Mouse (Mus musculus): ENCODE results near the gene Gm21970. TPM values are rescaled to one million over a fixed set of nuclear protein-coding genes. Genes with fewer than 3 reads are reported as not detected.

Gene Gm21970
- total and polyA plus RNA-seq, 3 experiments: 0.69 TPM; not detected in 2

DNA sequence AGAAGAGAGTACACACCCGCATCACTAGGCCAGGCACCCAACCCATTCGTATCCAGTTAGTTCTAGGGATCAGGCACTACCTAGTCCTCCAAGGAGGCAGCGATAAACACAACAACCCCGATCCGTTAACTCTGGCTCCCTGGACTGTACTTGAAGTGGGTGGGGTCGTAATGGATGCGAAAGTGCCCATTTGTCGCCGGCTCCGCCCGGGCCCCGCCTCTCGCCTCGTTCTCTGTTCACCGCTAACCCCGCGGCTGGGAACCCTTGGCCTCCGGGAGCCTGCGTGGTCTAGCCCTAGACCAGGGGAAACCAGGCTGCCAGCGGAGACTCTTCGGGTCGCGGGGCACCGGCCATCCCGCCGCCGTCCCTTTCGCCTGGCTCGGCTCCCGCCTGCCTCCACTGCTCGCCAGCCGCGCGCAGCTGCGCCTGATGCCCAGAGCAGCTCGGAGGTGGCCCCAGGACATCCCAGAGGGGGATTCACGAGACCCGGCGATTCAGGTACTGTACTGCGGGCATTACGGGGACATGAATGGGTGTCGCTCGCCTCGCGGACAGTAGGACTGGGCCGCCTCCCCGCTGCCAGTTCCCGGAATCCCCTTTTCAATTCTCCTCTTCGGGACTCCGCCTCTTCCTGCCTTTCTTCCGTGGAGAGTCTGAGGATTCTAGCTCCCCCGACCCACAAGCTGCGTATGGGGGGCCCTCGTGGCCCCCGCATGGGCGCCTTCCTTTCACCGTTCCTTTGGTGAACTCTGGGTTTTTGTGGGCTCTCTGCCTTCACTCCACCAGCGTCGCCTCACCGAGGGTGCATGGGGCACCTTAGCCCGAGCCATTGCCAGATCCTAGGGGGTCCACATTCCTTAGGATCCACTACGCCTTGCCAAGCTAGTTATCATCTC is 18.7 kb upstream of the Gm21970 start, which contains the start of gene Ifnar2:
Gene Ifnar2, plus strand, starts transcription at position 207 of the 896 bp plus-strand sequence.
- DNase-seq: peak; percentile 93

DNA sequence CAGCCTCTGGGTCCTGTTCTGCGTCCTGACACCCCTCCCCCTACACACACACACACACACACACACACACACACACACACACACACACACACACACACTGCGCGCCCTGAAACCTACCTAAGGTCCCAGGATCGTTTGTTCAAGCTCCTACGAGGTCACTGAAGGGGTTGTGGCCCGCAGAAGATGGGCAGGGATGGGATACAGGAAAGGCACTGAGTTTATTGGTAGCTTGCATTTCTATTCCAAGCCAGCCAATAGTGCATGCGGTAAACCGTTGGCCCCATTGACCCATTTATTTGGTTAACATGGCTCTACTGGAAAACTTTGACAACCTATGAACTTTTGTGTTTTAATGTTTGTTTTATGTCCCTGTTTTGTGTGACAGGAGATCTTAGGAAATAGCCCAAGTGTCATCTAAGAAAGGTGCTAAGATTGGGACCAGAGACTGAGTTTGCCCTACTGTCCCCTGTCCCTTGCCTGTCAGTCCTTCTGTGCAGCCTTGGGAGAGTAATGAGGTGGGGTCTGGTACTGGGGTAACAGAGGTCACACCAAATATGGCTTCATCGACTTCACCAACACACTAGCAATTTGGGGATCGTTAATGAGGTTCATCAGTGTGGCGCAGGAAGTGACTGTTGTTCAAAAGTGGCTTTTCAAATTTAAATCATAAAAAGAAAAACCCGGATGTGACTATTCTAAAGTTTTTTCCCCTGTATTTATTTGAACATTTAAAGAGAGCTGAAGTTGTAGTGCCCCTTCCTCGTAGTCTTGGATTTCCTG is 17.9 kb upstream of the Gm21970 start:
- DNase-seq: no peak

DNA sequence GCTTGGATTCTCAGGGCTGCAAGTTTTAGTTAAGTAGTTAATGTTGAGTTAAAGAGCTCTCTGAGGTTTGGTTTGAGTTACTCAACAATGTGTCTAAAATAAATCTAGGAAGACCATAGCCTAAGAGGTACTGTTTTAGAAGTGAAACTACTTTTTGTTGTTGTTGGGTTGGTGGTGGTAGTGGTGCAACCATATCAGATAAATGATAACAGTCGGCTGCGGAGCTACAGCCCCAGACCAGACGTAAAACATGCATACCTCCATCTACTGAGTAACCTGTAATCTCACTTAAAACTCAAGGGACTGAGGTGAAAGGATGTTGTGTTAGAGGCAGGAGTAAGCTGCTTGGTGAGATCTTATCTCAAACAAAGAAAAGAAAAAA is 17.3 kb upstream of the Gm21970 start:
- DNase-seq: no peak

DNA sequence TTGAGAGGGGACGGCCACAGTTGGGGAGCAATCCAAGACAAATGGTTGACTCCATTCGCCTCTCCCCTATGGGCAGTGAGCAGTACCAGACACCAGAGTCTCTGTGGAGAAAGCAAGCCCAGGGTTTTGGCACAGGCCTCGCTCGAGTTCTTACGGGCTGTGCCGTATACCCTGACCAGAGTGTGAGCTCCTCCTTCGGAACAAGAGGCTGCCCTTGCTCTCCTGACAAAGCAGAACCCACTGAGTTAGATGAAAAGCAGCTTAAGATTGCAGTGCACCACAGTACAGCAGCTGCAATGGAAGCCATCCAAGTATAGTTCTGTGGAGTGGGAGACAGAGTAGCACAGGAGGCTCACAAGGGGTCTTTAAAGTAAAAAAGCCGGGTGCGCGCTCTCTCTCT is 14.8 kb upstream of the Gm21970 start:
- no peak for DNase-seq

DNA sequence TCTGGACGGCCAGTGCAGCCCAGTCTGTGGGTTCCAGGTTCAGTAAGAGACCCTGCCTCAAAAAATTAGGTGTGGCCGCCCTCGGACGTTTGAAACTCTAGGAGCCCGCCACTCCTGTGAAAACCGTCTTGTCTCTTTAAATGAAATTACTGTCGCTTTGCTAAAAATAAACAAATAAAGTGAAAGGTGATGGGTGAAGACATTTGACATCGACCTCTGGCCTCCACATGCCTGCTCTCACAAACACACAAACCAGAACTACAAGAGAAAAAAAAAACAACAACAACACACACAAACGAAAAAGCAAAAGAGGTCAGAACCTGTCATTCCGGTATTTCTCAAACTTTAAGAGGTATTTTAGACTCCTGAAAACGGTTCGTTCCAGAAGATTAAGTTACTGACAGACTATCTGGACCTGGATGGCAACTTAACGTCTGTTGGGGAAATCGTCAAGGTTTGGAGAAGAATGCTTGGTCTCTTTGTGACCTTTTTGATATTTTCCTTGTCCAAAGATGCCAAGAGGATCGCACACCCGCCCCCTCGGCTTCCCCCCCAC is 13.0 kb upstream of the Gm21970 start:
- no peak for DNase-seq

DNA sequence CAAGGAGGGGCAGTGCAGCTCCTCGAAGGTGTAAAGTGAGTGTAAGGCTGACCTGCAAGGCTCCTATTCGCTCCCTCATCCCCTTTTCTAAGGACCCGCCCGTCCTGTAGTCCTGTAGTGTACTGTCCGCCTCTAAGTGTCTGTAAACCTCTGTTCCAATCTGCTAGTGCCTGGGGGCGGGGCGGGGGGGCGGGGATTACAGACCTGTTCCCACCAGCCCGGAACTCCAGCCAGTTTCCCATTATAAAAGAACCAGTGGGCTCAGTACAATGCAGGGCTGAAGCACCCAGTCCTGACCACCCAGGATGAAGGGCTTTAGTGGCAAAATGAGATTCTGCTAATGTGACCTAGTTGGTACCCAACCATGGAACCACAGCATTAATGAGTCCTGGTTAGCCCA is 12.5 kb upstream of the Gm21970 start:
- no peak for DNase-seq

DNA sequence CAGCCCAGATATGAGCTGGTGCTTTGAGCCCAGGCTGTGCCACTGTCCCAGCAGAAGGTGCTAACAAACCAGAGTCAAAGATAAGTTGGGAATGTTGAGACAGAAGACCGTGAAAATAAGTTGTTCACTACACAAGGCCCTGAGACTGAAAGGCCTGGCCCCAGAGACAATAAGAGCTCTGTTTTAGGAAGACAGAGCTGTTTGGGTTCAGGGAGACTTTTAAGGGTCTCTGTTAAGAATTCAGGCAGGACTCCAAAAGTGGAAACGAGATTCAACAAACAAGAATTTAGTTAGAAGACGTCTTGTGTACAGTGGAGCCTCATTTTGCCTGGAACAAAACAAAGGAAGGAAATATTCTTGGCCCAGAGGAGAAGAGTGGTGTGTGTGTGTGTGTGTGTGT is 12.1 kb upstream of the Gm21970 start:
- no peak for DNase-seq

DNA sequence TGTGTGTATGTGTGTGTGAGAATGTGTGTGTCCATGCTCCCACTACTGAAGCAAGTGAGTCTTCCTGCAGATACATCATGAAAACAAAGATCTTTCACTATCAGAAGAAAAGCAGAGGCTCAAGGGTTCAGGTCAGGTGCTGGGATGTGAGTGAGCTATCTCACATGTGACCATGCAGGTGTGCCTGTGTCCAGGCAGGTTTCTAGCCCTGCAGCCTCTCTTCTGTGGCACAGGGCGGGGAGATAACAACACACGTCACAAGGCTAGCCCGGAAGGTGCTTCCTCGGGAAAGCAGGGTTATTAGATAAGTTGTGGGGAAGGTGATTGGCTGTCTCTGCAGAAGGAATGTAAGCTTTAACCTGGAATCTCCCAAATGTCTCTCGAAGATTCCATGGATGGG is 11.4 kb upstream of the Gm21970 start:
- no peak for DNase-seq

DNA sequence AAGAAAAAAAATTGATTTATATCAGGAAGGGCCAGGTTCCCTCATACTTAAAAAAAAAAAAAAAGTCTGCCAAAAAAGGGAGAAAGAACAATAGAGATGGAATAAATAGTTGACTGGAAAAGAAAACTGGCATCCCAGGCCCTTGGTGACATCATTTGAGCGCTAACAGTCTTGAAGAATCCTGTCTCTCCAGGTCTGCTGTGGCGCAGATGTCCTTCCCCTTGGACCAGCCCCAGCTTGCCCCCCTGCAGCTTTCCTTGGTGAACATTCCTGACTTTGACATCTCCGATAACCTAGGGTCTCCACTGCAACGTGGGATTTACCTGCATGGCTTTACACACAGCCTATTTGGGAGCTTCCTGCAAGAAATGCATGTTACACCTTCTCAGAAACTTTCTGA is 9.9 kb upstream of the Gm21970 start:
- no peak for DNase-seq

DNA sequence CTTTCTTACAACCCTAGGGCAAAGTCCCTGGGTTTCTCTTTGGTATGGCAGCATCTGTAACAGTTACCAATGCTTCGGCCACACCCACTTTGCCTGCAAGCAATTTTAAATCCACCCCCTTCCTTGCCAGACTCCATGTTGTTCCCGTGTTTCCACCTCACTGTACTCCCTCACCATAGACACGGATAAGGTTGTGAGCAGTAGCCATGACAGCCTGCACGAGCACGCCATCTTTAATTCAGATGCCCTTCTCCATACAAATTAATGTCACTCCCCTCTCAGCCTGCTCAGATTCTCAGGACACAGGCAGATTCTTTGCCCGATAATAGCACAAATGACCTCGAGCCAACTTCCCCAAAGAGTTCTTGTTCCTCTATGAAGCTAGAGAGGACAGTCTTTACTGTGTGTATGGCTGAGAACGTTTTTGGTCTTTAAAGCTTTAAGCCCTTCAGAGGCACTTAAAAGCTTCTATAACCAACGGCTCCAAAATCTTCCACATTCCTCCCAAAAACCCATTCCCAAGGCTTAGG is 9.2 kb upstream of the Gm21970 start:
- DNase-seq: no peak

DNA sequence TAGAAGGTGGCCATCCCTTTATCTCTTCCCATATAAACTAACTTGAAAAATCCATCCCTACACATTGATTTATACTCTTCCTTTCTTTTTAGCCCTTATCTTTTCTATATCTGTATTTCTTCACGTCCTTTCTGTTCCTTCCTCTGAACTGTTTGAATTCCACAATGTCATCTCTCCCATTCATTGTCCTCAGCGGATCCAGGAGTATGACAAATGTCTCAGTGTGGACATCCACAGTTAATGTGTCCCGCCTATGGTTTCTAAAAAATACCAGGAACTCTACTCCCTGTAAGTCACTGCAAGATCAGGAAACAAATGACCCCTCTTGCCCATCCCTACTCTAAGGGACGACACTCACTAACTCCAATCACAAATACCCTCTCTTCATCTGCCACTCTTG is 7.3 kb upstream of the Gm21970 start:
- DNase-seq: no peak

DNA sequence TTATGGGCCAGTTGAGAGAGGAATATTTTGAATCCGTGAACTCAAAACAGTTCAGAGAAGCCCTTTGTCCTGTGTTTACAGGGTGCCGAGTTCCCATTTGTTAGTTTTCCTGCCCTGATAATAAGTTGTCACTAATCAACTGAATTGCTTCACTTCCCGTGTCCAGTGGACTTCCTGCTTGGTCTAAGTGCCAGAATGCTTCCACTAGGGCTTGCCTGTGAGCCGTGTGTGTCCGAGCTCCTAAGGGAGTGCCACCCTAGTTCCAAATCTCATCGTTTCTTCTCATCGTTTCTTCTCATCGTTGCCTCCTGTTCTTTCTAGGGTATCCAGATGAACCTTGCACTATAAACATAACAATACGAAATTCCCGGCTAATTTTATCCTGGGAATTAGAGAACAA is 5.9 kb upstream of the Gm21970 start:
- DNase-seq: no peak

DNA sequence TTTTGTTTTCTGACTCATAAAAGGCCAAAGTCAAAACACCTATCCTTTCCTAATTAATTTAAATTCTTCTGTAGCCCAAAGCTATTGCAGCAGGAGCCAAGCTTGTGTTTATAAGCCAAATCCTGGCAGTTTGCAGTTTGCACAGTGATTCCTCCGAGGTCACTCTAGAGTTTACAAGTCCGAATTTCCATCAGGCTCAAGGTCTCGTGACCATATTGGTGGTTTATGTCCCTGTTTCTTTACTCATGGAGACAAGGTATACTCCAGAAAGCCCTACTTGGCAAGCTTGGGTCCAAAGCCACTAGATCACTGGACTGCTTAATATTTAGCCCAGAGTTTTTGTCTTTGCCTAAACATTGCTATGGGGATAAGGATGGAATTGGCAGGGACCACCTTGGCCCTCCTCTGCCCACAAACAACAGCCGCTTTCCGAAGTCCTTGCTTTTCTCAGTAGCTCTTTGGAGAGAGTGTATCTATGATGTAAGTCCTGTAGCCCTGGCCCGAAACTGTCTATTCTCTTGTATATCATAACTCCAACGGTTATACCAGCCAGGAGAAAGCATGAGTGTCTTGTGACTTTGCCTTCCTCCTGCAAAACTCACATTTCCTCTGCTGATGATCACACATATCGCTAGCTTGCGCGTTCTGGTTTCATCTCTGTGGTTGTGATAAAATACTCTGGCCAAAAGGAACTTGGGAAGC is 5.0 kb upstream of the Gm21970 start:
- no peak for DNase-seq

DNA sequence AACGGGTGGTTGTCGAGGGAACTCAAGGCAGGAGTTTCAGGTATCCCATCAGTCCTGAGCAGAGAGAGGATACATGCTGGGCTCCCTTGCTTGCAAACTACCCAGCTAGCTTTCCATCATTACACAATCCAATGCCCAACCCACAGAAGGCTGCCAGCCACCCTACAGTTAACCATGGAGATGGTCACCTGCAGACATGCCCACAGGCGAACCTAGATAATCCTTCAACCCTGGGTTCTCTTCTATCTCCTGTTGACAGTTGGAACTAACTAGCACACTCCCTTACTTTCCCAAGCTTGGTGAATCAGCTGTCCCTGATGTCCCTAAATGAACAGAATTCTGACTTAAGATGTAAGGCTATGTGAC is 4.4 kb upstream of the Gm21970 start:
- DNase-seq: no peak

DNA sequence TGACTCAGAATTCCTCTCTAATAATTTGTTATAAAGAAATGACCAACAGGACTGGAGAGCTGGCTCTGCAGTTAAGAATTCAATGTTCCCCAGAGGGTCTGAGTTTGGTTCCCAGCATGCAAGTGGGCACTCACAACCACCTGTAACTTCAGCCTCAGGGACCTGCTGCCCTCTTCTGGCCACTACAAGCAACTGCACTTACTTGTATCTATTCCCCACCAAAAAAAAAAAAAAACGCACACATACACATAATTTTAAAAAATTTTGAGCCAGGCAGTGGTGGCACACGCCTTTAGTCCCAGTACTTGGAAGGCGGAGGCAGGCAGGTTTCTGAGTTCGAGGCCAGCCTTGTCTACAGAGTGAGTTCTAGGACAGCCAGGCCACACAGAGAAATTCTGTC is 1.4 kb upstream of the Gm21970 start:
- no peak for DNase-seq

DNA sequence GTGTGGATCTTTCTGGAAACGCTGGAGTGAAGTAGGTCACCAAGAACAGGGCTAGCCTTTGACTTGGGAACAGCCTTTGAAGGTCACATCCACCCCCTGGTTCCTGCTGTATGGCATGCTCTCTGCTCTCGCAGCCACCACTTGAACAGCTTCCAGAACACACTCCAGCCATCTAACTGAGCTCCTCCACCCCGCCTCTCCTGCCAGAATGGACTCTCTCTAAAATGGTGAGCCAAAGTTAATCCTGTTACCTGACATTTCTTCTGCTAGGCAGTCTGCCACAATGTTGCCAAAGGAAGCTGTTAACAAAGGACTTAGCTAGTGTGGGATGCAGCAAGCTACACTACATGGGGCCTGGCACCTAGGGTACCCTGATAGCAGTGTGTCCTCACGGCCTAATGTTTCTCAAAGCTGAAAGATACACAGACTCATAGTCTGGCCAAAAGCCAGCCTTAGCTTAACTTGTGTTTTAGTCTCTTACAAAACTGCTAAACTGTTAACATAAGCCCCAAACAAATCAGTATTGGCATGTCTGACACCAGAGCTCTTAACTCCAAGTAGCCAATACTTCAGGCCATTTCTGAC is 3.4 kb downstream of the Gm21970 start:
- DNase-seq: no peak

DNA sequence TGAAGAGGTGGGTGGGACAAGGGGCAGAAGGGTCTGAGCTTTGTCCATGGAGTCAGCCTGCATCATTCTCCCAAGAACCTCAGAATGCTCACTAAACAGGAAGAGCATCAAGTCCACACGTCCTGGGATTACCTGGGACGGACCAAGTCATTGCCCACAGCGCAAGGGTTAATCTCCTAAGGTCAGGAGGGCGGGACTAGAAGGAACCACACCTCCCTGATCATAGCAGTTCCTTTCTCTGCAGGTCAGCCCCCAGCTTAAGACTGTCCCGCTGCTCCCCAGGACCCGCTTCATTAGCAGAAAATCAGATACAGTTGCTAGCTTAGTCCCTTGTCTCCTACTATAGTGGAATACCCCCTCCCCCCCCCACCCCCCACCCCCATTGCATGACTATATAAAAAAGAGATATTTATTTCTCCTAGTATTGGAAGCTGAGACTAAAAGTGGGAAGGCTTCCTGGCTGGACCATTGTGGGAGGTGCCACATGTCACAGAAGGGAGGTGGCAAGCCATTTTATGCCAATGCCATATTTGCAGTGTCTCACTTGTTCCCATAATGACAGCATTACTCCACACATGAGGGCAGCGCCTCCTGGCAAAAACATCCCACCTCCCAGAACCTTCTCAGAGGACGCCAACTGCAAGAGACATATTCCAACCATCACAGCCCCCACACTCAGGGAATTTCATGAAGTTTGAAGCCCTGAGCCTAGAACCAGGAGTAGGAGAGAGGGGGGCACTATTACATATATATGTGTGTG is 4.3 kb downstream of the Gm21970 start:
- no peak for DNase-seq

DNA sequence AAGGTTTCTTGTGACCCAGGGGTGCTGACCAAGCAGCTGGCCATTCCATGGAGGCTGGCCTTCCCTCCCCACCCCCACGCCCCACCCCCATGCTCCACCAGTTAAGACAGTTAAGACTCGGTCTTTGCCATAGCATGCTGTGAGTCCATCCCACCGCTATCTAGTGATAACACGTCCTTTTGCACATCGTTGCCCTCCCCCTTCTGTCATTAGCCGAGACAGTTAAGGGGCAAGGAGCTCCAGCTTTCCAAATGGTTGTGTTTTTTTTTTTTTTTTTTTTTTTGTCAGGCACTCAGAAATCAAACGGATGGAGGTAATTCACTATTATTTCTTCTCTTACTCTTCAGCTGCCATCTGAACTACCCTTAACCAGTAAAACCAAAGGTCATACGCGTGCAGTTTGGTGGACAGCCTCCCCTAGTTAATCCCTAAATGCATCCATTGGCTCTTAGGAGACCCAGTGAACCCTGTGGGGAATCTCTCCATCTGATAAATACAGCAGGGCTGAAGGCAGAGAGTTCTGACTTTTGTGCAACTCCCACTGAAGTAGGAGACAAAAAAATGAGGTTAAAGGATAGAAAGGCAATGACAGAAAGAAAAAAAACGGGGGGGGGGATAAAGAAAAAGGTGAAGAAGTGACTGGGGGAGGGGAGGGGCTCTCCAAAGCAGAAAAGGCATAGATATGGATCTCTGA is 5.5 kb downstream of the Gm21970 start:
- no peak for DNase-seq

DNA sequence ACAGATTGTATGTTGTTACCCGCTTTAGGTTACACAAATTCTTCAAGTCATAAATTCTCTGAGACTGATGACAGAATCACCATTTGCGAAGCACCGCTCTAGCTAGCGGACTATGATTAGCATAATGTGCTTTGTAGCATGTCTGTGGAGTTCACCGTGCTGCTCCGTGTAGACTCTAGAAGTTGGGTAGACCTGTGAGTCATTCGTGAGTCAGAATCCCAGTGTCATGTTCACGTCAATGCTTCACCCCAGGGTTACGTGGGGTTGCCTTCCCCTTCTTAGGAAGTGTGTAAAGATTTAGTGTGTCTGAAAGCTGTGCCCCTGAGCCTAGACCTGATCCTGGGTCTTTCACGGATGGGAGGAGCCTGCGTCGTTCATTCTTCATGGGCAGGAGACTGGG is 6.5 kb downstream of the Gm21970 start:
- DNase-seq: peak; percentile 83

DNA sequence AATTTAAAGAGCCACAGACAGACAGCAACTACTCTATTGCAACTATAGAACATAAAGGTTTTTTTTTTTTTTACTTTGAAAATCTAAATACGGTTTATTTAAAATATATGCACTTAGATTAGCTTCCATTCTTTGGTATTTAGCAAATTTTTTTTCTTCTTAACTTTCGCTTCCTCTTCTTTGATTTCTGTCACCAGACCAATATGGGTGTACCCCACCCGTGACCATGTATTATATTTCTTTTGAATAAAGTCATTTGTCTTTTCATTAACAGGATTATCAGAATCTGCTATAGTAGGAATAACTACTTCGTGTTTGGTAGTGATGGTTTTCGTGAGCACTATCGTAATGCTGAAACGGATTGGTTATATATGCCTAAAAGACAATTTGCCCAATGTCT is 7.4 kb downstream of the Gm21970 start:
- DNase-seq: no peak

Measured in adrenal gland, adult 2 months (tissue).